Mouse (Mus musculus) ES-CJ7 (cell line): Measurements from ENCODE around the gene Cyp4f13.

ENCODE experiments used
- DNase-seq: peaks from one replicate; pipeline ENCODE4 v3.0.0; 2011; ENCODE audit warnings: low read depth, low spot score

The Cyp4f13 gene

GRCm38 (mm10) chr17:32947215-32947914, at the start of gene Cyp4f13:
Cyp4f13 (minus strand) TSS chr17:32947402.
- peak; percentile 95 for DNase-seq

GRCm38 (mm10) chr17:32992699-32993474, 45.7 kb upstream of the Cyp4f13 start, which contains the start of gene Zfp952:
Zfp952 (plus strand) TSS chr17:32993129.
- DNase-seq, result peak; percentile 88

- DNase-seq, result peak; percentile 73
These were observed 44.9 kb upstream of the Cyp4f13 start for GRCm38 (mm10) chr17:32991965-32992698.

GRCm38 (mm10) chr17:32986301-32986700, 39.1 kb upstream of the Cyp4f13 start:
- DNase-seq, result no peak

- no peak for DNase-seq
These were observed 34.2 kb upstream of the Cyp4f13 start for GRCm38 (mm10) chr17:32981361-32981760.

- DNase-seq, result peak; percentile 93
These were observed 18.6 kb upstream of the Cyp4f13 start, which contains the start of gene Zfp472 for GRCm38 (mm10) chr17:32965623-32966290. Zfp472 (plus strand) TSS chr17:32965814.

GRCm38 (mm10) chr17:32965253-32965622, 18.0 kb upstream of the Cyp4f13 start:
- no peak for DNase-seq

- DNase-seq, result peak; percentile 94
These were observed 4.2 kb upstream of the Cyp4f13 start for GRCm38 (mm10) chr17:32951441-32951840.

- DNase-seq, result no peak
These were observed 3.8 kb upstream of the Cyp4f13 start for GRCm38 (mm10) chr17:32951006-32951405.

GRCm38 (mm10) chr17:32950136-32950535, 2.9 kb upstream of the Cyp4f13 start:
- peak; percentile 50 for DNase-seq

- DNase-seq, result no peak
These were observed 486 bp downstream of the Cyp4f13 start for GRCm38 (mm10) chr17:32946716-32947115.

GRCm38 (mm10) chr17:32944402-32945035, 2.7 kb downstream of the Cyp4f13 start:
- DNase-seq, result no peak

GRCm38 (mm10) chr17:32943661-32944060, 3.5 kb downstream of the Cyp4f13 start:
- DNase-seq, result no peak

GRCm38 (mm10) chr17:32939831-32940230, 7.4 kb downstream of the Cyp4f13 start:
- no peak for DNase-seq

GRCm38 (mm10) chr17:32927803-32928202, 19.4 kb downstream of the Cyp4f13 start:
- DNase-seq, result no peak

GRCm38 (mm10) chr17:32924658-32925312, 22.4 kb downstream of the Cyp4f13 start:
- peak; percentile 77 for DNase-seq

GRCm38 (mm10) chr17:32923681-32924080, 23.5 kb downstream of the Cyp4f13 start:
- DNase-seq, result peak; percentile 19

- DNase-seq, result no peak
These were observed 28.1 kb downstream of the Cyp4f13 start for GRCm38 (mm10) chr17:32919123-32919522.

- no peak for DNase-seq
These were observed 30.1 kb downstream of the Cyp4f13 start, which contains the start of gene Cyp4f14 for GRCm38 (mm10) chr17:32917131-32917530. Cyp4f14 (minus strand) TSS chr17:32917342.

- no peak for DNase-seq
These were observed 31.1 kb downstream of the Cyp4f13 start for GRCm38 (mm10) chr17:32916075-32916474.
